Mouse (Mus musculus) cerebellum, adult 11 months (tissue): ENCODE data around the gene Ccdc125.

Experiments
- DNase-seq: peaks from one replicate; pipeline ENCODE4 v3.0.0; 2022

The Ccdc125 gene

GRCm38 (mm10) chr13:100669291-100670022 is at the start of gene Ccdc125:
Gene Ccdc125 (plus strand): TSS chr13:100669717.
- DNase-seq = no peak

- no peak for DNase-seq
These were observed 47.3 kb upstream of the Ccdc125 start for GRCm38 (mm10) chr13:100622241-100622640.

- DNase-seq = no peak
These were observed 35.3 kb upstream of the Ccdc125 start for GRCm38 (mm10) chr13:100634106-100634691.

- DNase-seq = no peak
These were observed 26.9 kb upstream of the Ccdc125 start for GRCm38 (mm10) chr13:100642471-100643209.

GRCm38 (mm10) chr13:100648223-100648622 is 21.3 kb upstream of the Ccdc125 start:
- DNase-seq = no peak

GRCm38 (mm10) chr13:100650550-100651438 is 18.7 kb upstream of the Ccdc125 start, which contains the start of the genes Ak6 and Rad17:
Gene Ak6 (plus strand): TSS chr13:100650979.
Gene Rad17 (minus strand): TSS chr13:100651051.
- DNase-seq = peak; percentile 96

GRCm38 (mm10) chr13:100651439-100652186 is 17.9 kb upstream of the Ccdc125 start, which contains the start of gene Taf9:
Gene Taf9 (plus strand): TSS chr13:100651579.
- DNase-seq = no peak

- DNase-seq = no peak
These were observed 11.4 kb upstream of the Ccdc125 start for GRCm38 (mm10) chr13:100658091-100658490.

GRCm38 (mm10) chr13:100659864-100660456 is 9.6 kb upstream of the Ccdc125 start:
- DNase-seq = peak; percentile 36

- no peak for DNase-seq
These were observed 744 bp downstream of the Ccdc125 start for GRCm38 (mm10) chr13:100670181-100670741.

GRCm38 (mm10) chr13:100675936-100676635 is 6.6 kb downstream of the Ccdc125 start:
- no peak for DNase-seq

- DNase-seq = no peak
These were observed 12.1 kb downstream of the Ccdc125 start for GRCm38 (mm10) chr13:100681615-100682014.

GRCm38 (mm10) chr13:100682837-100683236 is 13.3 kb downstream of the Ccdc125 start:
- DNase-seq = no peak

GRCm38 (mm10) chr13:100684355-100684754 is 14.8 kb downstream of the Ccdc125 start:
- DNase-seq = no peak

GRCm38 (mm10) chr13:100687513-100687912 is 18.0 kb downstream of the Ccdc125 start:
- DNase-seq = no peak

- DNase-seq = no peak
These were observed 28.0 kb downstream of the Ccdc125 start for GRCm38 (mm10) chr13:100697541-100697940.

- no peak for DNase-seq
These were observed 29.3 kb downstream of the Ccdc125 start for GRCm38 (mm10) chr13:100698866-100699265.

- no peak for DNase-seq
These were observed 34.0 kb downstream of the Ccdc125 start for GRCm38 (mm10) chr13:100703468-100703867.

GRCm38 (mm10) chr13:100706206-100706605 is 36.7 kb downstream of the Ccdc125 start:
- no peak for DNase-seq

GRCm38 (mm10) chr13:100715467-100715866 is 46.0 kb downstream of the Ccdc125 start:
- DNase-seq = no peak
